Mouse (Mus musculus): ENCODE measurements around the gene Gm45837.

The Gm45837 gene

DNA sequence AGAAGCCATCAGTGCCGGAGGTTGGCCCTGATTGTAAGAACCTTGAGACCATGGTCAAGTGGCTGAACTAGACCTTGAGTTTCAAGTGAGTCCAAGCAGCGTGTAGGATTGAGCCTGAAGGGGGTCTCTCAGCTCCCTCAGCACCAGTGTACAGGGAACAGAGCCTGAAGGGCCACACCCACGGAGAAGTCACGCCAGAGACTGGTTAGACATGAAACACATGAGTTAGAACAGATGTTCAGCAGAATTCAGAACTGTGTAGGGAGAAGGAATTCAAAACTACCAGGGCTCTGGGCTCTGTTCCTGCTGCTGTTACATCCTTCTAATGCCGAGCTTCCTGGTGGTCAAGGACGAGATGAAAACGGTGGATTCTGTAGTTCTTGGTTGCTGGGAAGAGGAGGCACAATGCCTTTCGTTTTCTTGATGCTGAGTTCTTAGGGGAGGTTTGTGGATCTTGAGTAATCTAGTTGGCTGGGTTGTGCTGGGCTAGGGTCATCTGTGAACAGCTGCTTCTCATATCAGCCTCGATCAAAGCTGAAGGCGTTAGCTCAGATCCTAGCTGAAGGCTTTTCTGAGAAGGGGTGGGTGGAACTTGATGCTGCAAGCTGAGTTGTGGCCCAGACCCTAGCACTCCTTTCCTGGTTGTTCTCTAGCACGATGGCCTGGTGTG, at the start of gene Gm45837:
Gm45837 (plus strand) TSS at position 620 of the 670 bp plus-strand sequence.
- no peak for DNase-seq (ENCODE audit: low spot score)

DNA sequence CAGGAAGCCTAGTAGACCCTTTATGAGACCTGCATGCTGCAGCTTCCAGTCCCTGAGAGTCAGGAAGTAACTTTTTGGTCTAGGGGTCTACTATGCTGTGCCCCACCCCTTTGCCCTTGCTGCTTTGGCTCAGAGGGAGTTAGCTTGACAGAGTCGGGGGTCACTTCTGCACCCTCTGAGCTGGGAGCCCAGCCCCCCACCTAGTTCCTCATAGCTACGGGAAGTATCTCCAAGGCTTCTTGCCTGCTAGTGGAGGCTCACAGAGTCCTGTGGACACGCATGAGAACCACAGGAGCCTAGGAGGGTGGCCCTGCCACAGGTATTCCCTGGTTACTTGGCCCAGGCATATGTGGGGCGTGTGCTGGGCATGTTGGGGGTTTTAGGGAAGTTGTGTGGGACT, 49.7 kb upstream of the Gm45837 start:
- no peak for DNase-seq (ENCODE audit: low spot score)

DNA sequence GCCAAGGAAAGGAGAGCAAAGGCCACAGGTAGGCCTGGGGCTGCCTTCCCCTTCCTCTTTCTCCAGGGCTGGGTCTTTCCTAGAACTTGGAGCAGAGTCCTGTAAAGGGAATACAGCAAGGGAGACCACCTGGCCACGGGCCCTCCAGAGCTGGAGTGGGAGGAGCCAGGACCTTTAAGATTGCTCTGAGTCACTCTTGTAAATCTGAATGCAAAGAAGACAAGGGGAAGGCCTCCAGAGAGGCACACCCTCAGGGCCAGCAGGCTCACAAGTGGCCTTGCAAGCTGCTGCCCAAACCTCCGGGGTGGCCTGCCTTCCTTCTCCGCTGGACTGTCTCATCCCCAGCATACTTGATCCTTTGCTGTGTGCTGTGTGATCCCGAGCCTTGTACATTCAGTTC, 48.9 kb upstream of the Gm45837 start:
- DNase-seq (ENCODE audit: low spot score) = no peak

DNA sequence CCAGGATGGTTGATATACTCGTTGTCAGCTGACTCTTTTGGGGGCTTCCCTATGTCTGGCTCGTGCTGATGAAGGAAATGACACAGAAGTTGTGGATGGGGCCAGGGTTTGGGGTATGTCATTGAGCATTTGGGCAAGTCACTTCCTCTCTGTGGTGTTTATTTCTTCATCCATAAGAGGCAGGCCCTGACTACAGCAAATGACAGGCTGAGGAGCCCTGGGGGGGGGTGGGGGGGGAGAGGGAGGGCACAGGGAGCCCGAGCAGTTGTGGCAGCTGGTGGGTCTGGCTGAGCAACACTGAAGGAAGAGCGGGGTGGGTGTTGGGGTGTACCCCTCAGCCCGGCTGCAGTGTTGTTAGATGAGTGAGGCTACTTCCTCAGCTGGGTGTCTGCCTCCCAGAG, 47.9 kb upstream of the Gm45837 start:
- no peak for DNase-seq (ENCODE audit: low spot score)

DNA sequence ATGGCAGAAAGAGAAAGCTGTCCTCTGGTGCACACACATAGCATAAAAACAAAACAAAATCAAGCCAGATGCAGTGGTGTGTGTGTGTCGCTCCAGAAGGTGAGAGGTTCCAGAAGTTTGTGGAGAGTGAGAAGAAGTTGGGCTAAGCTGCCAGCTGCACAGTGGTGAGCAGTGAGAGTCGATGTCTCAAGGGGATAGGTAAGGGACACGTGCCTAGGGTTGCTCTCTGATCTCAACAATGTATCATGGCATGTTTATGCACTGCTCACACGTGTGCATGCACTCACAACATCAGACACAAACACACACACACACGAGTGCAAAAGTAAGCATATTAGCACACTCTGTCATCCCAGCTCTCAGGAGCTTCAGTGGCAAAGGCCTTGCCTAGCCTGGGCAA, 46.8 kb upstream of the Gm45837 start:
- no peak for DNase-seq (ENCODE audit: low spot score)

DNA sequence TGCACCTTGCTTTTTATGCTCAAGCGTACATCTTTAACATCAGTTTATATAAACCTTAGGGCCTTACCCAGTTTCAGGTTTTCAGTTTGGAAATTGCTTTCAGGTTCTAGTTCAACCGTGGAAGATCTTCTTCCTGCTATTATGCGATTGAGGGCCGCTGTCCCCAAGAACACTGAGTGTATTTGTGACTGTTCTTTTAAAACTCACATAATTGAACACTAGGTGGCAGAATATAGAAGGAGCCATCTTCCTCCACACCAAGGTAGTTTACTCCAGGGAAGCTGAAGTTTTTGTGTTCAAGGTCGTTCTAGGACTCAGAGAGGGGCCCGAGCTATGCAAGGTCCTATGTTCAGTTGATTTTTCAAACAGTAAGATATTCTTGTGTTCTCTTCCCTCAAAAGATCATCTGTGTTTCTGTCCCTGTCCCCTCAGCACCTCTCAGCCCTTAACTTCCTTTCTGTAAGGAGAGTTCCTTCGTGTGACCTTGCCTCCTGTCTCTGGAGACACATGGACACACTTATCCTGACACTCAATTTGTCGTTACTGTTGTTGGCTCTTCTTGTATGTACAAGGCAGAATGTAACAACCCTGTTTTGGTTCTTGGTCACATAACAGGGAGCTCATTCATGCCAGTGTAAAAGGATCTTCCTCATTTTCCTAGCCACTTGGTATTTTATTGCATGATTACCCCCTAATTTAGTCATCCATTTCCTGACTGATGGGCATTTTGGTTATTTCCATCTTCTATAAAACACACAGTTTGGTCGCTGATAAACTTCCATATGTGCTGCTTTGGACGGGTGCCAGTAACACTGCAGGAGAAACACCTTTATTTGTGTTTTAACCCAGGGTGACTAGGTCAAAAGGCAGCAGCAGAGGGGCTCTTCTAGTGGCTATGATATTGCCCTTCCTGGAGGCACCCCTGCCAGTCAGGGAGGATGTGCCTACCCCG, 42.5 kb upstream of the Gm45837 start:
- DNase-seq (ENCODE audit: low spot score) = no peak

DNA sequence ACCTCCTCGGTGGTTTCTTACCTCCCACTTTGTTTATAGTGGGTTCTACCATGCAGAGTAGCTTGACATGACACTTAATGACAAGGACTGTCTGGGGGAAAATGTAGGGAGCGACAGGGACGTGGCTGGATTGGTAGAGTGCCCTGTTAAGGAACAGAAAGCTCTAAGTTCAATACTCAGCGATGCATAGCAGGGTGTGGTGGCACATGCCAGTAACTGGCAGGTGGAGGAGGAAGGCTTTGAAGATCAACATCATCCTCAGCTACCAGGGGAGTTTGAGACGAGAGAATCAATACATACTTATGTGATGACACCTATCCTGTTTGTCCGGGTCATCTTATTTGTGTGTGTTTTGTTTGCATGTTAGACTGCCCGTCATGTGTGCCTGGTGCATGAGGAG, 41.0 kb upstream of the Gm45837 start:
- DNase-seq (ENCODE audit: low spot score) = no peak

DNA sequence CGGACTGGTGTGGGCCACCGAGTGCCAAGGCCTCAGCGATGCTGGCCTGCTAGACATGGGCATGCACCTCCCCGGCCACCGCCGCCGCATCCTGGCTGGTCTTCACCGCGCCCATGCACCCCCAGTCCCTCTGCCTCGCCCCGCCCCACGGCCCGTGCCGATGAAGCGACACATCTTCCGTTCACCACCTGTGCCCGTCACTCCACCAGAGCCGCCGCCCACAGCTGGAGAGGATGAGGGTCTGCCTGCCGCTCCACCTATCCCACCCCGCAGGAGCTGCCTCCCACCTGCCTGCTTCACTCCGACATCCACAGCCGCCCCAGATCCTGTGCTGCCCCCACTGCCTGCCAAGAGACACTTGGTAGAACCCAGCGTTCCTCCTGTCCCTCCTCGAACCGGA, 37.6 kb upstream of the Gm45837 start:
- DNase-seq (ENCODE audit: low spot score) = no peak

DNA sequence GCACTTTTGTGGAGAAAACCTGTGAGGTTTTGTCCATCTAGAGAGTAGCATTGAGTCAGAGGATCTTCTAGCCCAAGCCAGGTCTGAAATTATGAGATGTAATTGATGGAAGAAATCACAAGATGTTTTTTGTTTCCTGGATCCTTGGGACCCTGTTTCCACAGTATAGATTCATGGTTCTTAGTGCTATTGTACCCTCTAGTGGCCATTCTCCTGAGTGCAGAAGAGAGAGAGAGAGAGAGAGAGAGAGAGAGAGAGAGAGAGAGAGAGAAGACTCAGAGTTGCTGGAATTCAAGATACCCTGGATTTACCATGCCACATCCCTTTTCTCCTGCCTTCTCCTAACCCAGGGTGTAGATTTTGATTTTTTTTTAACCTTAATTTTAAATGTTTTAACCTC, 36.5 kb upstream of the Gm45837 start:
- DNase-seq (ENCODE audit: low spot score) = peak; percentile 78

DNA sequence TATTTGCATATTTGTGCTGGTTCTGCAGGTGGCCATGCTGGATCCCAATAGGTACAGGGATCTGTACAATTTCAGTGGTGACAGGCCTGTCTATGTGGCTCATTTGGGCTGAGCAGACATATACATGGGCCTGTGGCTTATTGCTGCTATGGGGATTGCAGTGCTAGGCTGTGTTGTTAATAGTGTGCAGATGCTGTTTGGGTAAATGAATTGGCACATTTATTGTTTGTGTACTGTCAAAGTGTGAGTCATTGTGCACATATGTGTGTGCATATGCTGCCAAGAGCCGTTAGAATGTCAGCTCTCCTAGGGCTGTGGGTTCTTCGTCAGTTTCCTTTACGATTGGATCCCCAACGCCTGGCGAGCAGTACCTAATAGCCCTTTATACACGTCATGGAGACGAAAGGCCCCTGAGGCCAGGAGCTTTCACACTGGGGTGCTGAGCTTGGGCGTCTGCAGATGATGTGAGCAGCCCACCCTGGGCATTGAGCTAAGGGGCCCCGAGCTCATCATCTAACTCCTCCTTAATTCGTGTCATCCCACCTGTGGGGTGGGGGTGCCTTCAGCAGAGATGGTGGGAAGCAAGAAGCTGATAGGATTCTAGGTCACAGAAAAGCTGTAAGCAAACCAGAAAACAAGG, 33.9 kb upstream of the Gm45837 start:
- no peak for DNase-seq (ENCODE audit: low spot score)

DNA sequence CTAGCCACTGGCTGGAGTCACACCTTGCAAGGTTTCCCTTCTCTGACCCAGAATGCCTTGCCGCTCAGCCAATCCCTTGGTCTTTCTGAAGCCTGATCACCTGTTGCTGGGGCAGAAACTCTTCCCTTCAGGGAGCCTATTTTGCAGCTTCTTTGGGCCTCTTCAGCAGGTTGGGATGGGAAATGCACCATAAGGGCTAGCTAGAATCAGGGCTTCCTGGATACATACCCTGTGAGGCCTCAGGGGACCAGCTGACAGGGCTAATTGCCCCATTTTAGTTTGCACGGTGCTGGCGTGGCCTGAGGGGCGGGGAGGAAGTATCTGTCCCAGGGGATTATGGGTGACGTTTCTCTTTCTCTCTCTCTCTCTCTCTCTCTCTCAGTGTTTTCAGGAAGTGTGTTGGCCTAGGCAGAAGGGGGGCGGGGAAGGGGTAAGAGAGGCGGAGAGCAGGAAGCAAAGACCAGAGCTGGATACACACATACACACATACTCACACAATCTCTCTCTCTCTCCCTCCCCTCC, 32.9 kb upstream of the Gm45837 start:
- peak; percentile 35 for DNase-seq (ENCODE audit: low spot score)

DNA sequence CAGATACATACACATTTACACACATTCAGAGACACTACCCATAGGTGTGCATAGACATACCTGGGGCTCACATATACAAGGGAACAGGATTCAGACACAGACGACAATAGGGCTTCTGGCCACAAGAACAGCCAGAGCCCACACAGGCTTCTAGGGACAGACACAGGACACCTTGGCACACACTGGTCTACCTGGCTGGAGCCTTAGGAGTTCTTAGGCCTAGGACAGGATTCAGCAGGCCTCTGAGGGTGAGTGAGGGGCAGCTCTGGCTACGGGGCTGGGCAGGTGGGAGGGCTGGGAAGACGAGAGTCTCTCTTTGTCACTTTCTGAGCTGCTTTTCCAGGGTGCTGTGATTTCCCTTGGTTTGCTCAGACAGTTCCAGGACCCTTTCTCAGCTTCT, 32.4 kb upstream of the Gm45837 start:
- DNase-seq (ENCODE audit: low spot score) = no peak

DNA sequence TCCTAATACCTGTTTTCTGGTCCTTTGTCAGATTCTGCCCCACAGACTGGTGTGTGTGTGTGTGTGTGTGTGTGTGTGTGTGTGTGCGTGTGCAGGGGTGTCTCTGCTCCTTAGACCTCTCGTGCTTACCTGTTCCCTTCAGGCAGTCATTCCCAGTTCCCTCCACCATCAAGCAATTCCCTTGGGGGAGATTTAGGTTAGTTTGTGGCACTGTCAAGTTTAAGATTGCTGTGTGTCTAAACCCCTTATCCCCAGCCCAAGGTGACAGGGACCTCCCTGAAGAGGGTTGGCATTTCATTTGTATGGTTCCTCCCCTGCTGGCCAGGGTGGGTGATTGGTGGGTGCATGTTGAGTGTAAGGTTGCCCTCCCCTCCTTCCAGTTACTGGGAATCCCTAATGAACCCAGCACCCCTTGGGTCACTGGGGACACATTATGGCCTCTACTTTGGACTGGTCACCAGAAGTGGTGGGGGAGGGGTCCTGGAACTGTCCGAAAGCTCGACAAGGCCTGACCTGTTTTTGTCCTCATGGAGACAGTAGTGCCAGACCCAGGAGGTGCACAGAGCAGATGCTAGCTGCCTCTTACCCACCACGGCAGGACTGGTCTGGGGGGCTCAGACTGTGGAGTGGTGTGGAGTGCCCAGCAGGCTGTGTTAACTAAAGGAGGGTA, 31.8 kb upstream of the Gm45837 start:
- DNase-seq (ENCODE audit: low spot score) = no peak

DNA sequence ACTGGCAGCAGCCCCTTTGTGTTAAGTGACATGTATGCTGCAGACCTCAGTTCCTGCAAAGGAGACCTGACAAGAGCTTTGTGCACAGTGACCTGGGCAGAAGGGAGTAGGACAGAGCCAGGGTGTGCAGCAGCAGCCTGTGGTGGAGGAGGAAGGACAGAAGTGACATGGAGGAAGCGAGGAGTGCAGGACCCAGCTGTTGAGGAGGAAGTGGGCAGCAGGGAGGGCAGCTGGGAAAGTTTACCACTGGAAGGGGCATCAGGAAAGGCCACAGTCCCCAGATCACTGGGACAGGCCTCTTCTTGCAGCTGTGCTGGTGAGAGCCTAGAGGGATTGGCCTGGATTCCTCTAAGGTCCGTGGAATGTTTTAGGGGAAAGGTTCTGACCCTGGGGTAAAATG, 31.0 kb upstream of the Gm45837 start:
- DNase-seq (ENCODE audit: low spot score) = no peak

DNA sequence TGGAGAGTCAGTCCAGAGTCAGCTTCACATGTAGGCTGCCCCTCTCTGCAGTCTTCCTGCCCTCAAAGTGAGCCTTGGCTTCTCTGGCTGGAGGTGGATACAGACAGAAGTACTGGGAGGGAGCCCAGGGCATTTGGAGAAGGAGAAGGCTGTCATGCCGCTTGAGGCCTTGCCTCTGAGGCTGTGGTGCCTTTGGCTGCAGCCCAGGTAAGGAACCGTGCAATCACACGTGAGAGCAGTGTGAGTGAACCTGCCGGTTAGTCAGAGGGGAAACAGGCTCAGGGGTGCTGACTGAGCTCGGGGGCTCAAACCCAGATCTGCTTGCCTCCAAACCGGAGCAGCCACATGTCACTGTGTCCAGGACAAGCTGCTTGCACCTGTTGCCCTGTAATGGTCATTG, 29.2 kb upstream of the Gm45837 start:
- no peak for DNase-seq (ENCODE audit: low spot score)

DNA sequence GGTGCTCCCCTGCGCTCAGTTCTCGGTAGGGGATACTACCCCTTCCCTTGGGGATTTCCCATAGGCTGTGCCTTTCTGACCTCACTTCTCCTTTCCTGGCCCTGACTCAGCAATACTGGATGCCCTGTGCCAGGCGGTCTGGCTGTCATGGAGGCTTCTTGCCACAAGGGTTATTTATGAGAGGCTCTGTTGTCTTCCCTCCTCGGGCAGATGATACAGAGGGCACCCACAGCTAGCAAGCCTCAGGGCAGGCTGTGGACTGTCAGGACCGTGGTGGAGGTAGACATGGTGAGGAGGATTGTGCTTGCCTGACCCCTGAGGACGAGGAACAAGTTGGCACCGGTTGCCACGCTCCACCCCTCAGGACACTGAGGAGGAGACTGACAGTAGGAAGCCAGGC, 28.3 kb upstream of the Gm45837 start:
- no peak for DNase-seq (ENCODE audit: low spot score)

DNA sequence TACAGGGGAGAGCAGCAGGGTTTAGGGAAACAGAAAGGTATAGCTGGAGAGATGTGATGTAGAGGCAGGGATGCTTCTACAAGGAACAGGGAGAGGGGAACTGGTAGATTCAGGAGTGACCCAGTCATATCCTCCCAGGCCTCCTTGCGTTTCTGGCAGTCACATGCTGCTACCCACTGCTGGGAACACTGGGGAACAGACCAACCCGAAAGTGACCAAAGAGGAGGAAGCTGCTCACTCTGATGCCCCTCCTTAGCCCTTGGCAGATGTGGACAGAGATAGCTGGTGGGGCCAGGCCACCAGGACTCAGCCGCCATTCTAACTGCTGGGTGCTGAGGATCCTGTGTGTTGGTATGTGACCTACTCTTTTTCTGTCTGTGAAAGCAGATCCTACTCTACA, 26.9 kb upstream of the Gm45837 start:
- DNase-seq (ENCODE audit: low spot score) = no peak

DNA sequence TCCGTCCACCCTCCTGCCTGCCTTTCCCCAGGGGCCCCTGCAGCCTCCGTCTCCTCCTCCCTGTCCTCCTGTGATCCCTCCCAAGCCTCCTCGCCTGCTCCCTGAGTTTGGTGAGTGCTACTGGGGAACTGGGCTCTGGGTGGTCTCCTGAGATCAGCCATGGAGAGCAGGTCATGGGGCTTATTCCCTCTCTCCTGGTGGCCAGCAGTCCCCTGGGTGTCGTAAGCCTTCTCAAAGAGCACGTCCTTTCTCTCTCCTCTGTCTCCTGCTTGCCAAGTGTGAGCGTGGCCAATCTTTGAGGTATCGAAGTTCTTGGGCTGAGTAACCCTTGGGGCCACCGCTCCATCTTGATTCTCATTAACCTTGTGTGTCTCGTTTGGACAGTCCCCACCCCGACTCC, 25.8 kb upstream of the Gm45837 start:
- no peak for DNase-seq (ENCODE audit: low spot score)

DNA sequence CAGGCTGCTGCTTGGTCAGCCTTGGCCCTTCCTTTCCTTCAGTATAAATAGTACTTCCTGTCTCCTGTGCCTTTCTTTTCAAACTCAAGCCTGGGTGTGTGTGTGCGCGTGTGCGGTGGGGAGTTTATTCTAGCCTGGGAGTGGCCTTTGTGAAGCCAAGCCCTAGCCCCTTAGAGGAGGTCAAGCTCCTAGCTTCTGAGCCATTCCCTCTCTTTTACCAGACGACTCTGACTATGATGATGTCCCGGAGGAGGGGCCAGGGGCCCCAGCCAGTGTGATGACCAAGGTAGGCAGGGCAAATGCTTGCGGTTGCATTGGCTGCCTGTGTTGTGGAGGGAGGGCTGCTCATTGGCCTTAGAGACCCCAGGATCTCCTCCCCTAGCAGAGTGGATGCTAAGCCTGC, 25.4 kb upstream of the Gm45837 start:
- DNase-seq (ENCODE audit: low spot score) = peak; percentile 49

DNA sequence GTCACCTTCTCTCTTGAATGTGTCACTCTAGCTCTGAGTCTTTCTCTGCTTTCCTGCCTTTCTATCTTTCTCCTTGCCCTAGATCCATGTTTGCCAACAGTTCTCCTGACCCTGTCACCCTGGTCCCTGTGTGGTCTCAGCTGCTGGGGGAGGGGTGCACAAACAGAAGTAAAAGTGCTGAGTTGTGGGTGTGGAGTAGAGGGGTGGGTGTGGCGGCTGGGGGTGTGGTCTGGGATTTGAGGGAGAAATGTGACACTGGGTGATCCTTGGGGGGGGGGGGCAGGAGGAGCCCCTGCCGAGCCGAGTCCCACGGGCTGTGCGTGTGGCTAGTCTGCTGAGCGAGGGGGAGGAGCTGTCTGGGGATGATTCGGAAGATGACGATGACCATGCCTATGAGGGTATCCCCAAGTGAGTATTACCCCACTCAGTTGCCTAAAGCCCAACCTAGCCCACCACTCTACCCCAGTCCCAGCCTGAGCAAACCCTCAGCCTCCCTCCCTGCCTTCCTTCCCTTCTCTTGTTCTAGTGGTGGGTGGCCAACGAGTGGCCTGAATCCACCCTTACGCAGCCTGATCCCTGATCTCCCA, 24.7 kb upstream of the Gm45837 start:
- no peak for DNase-seq (ENCODE audit: low spot score)

DNA sequence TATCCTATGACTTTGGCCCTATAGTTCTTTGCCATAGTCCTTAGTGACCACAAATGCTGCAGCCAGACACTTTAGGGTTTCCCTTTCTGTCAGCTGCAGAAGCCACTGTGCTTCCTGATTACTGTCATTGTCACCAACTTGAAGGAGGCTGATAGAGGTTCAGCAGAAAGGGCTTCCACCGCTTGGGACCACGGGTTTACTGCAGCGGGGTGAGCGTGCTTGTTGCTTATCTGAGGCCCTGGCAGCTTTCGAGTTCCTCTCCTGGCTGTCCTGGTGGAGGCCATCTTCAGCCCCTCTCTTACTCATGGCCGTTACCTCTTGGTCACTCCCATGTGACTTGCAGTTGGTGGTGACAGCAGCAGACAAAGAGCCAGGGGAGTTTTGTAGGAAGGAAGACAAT, 21.4 kb upstream of the Gm45837 start:
- no peak for DNase-seq (ENCODE audit: low spot score)

All from embryo, embryonic 10 days (tissue).